Comparison of ENCODE assay signal across 7 mouse cellular contexts in genomic region chr1:136137575-136137974, GRCm38 (mm10). TPM values are rescaled to one million over a fixed set of nuclear protein-coding genes. Genes with fewer than 3 reads are reported as not detected.
DNase-seq lines count a peak whose midpoint lies in the region; ATAC-seq lines count a peak whose summit lies in the region.

No protein-coding gene starts in this region.

- H3K27ac ChIP-seq in heart, embryonic 15.5 days = peak overlapping the region; percentile 64
- peak overlapping the region; percentile 58 for H3K27ac ChIP-seq in midbrain, embryonic 13.5 days

- peaks cover 80% of the 10 kb centered on the region for H3K4me1 ChIP-seq in heart, embryonic 15.5 days (replicated peaks)
- peaks cover 99% of the 10 kb centered on the region for H3K4me1 ChIP-seq in midbrain, embryonic 13.5 days (replicated peaks)

- DNase-seq in spleen, postnatal 36 days (ENCODE audit: low spot score in 2 of 2) = peak; percentile 58 to 67
- no peak for DNase-seq in spleen, adult 12 weeks (ENCODE audit: low spot score)
- DNase-seq in cerebellum, adult 9-11 months = peak; percentile 42
- DNase-seq in kidney, postnatal 36 days = peak; percentile 43 to 75
- peak; percentile 64 for DNase-seq in thymus, postnatal 25 days

- 9% methylated on average over 4 of the region's 4 CpGs for WGBS in heart, embryonic 15.5 days
- 1% methylated on average over 4 of the region's 4 CpGs for WGBS in midbrain, embryonic 13.5 days

- H3K9me3 ChIP-seq in heart, embryonic 15.5 days (replicated peaks) = no peaks in the 10 kb centered on the region
- H3K9me3 ChIP-seq in midbrain, embryonic 13.5 days = no peaks in the 10 kb centered on the region

- no peak overlapping the region for H3K4me3 ChIP-seq in heart, embryonic 15.5 days
- H3K4me3 ChIP-seq in midbrain, embryonic 13.5 days (replicated peaks) = 0 out of 2 replicates have a peak overlapping the region, but pooled peaks have one; percentile 7

- no peak for ATAC-seq in heart, embryonic 15.5 days (replicated peaks; ENCODE audit: insufficient number of reproducible peaks, insufficient read depth, low FRiP score, low read depth)
- peak; percentile 1; the same call in 1 of the 2 replicates for ATAC-seq in midbrain, embryonic 13.5 days

- peaks cover 4% of the 10 kb centered on the region; the same call in 1 of the 2 replicates for H3K27me3 ChIP-seq in heart, embryonic 15.5 days
- no peaks in the 10 kb centered on the region for H3K27me3 ChIP-seq in midbrain, embryonic 13.5 days

- peak overlapping the region; percentile 27; the same call in 1 of the 2 replicates for H3K4me2 ChIP-seq in heart, embryonic 15.5 days
- H3K4me2 ChIP-seq in midbrain, embryonic 13.5 days (replicated peaks) = peak overlapping the region; percentile 75

- no peak overlapping the region for H3K9ac ChIP-seq in heart, embryonic 15.5 days
- H3K9ac ChIP-seq in midbrain, embryonic 13.5 days (replicated peaks) = peak overlapping the region; percentile 36; the same call in 1 of the 2 replicates

- H3K36me3 ChIP-seq in heart, embryonic 15.5 days = no peaks in the 10 kb centered on the region
- H3K36me3 ChIP-seq in midbrain, embryonic 13.5 days = no peaks in the 10 kb centered on the region

RNA-seq across cellular contexts. Expression of gene Kif21b, which starts 6.4 kb away (rescaled TPM):
- 0.87 and 2.3 TPM in 2 replicates for polyA plus RNA-seq in heart, embryonic 15.5 days (2015; fragmentation: Nextera tagmentation; extraction: Ambion mirVana)
- polyA plus RNA-seq in midbrain, embryonic 13.5 days (2015; fragmentation: Nextera tagmentation; extraction: Ambion mirVana) = 44.1 and 49.3 TPM in 2 replicates

Comparison
In these comparisons a context has a peak if more than half of its experiments do, and no peak if none do; other contexts are left out.
1. RNA of gene Kif21b, which starts 6.4 kb away (polyA plus RNA-seq): 44.1 to 49.3 TPM in midbrain, embryonic 13.5 days; 0.87 to 2.3 TPM in heart, embryonic 15.5 days; every median in the first group is over 10 times any median in the second.